Mouse (Mus musculus) G1E (cell line): ENCODE data around the gene Rin1.

Experiments used
- CTCF ChIP-seq: IDR thresholded peaks from 2 replicates; pipeline ENCODE4 v1.5.1; 2012; ENCODE audit warnings: low read depth, low read length, inconsistent platforms, mixed read lengths
- GATA1 ChIP-seq: IDR thresholded peaks from 2 replicates; pipeline ENCODE4 v1.6.1; 2012; ENCODE audit warnings: borderline replicate concordance, low read length, inconsistent platforms, mixed read lengths

DNA sequence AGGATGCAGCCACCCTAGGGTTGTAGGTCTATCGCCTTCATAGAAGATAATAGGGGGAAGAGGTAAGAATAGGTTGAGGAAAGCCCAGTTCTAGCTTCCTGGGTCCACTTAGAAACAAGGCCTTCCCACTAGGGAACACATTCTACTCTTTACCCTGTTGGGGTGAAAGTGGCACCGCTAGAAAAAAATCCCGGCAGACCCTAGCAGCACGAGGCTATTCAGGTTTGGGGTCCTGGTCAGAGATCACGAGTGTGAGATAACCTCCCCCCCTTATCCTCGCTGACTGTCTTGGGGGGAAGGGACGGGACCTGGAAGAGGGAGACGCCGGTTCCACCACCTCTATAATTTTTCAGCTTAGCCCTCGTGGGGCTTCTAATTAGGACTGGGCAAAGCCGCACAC lies 20.8 kb downstream of the Rin1 start:
- TF ChIP-seq CTCF, result no peak
- no peak for TF ChIP-seq GATA1
